Mouse (Mus musculus) mesoderm, embryonic 11.5 days (tissue): ENCODE results near the gene Cox4i2.

Experiments used
- DNase-seq: peaks from one replicate; pipeline ENCODE4 v3.0.0-alpha.2; 2012; ENCODE audit warnings: low read depth, low spot score

Gene Cox4i2

GRCm38 (mm10) chr2:152769677-152770076 is 15.7 kb downstream of the Cox4i2 start:
- no peak for DNase-seq

DNA sequence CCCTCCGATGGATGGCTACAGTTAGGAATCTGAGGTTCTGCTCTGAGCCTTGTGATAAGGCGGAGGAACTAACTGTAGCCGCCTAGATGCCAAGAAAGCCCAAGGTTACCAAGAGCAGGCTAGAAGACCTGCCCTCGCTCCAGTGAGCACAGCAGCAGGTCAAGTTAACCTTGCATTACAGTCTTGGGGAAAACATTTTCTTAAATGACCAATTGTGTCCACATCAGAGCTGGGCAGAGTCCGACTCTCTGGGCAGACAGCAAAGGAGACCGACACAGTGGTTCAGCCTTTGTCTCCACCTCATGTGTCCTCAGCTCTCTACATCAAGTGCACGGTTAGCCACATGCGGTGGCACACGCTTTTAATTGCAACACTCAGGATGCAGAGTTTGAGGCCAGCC is 17.6 kb downstream of the Cox4i2 start:
- DNase-seq = no peak

- no peak for DNase-seq
These were observed 18.3 kb downstream of the Cox4i2 start for GRCm38 (mm10) chr2:152772231-152772630.

- DNase-seq = no peak
These were observed 21.4 kb downstream of the Cox4i2 start for GRCm38 (mm10) chr2:152775357-152775756.

GRCm38 (mm10) chr2:152776019-152776418 is 22.0 kb downstream of the Cox4i2 start:
- DNase-seq = no peak

- no peak for DNase-seq
These were observed 22.5 kb downstream of the Cox4i2 start for GRCm38 (mm10) chr2:152776435-152776834.

DNA sequence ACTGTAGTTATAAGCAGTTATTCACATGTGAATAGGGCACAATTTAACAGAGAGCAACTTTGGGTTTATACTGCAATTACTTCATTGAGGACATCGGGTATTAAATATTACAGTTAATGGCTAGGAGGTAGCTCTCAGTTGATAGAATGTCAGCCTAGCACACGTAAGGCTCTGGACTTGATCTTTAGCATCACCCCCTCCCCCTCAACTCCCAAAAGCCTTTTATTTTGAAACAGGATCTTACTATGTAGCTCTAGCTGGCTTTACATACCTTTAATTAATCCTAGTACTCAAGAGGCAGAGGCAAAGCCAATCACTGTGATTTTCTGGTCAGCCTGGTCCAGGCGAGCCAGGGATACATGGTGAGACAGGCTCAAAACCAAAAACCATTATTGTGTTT is 23.1 kb downstream of the Cox4i2 start:
- DNase-seq = no peak

- DNase-seq = no peak
These were observed 26.5 kb downstream of the Cox4i2 start for GRCm38 (mm10) chr2:152780466-152780865.

- no peak for DNase-seq
These were observed 27.2 kb downstream of the Cox4i2 start for GRCm38 (mm10) chr2:152781031-152781711.

GRCm38 (mm10) chr2:152782656-152783055 is 28.7 kb downstream of the Cox4i2 start:
- DNase-seq = no peak

GRCm38 (mm10) chr2:152783241-152783640 is 29.3 kb downstream of the Cox4i2 start:
- DNase-seq = no peak

DNA sequence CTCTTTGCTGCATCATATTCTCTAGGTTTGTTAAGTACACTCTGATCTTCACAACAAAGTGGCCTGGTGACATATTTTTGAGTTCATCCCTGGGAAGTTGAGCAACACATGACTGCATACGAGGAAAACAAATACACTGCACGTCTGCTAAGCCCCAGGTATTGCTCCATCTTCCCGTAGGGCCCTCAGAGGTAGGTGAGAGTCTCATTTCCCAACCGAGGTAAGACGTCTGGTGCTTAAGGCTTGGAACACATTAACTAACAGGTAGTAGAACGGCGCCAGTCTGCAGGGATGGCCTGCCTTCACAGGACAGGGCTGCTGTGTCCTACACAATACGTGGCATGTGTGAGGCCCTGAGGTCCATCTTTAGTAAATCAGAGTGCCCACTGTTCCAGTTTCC is 30.7 kb downstream of the Cox4i2 start:
- DNase-seq = no peak

DNA sequence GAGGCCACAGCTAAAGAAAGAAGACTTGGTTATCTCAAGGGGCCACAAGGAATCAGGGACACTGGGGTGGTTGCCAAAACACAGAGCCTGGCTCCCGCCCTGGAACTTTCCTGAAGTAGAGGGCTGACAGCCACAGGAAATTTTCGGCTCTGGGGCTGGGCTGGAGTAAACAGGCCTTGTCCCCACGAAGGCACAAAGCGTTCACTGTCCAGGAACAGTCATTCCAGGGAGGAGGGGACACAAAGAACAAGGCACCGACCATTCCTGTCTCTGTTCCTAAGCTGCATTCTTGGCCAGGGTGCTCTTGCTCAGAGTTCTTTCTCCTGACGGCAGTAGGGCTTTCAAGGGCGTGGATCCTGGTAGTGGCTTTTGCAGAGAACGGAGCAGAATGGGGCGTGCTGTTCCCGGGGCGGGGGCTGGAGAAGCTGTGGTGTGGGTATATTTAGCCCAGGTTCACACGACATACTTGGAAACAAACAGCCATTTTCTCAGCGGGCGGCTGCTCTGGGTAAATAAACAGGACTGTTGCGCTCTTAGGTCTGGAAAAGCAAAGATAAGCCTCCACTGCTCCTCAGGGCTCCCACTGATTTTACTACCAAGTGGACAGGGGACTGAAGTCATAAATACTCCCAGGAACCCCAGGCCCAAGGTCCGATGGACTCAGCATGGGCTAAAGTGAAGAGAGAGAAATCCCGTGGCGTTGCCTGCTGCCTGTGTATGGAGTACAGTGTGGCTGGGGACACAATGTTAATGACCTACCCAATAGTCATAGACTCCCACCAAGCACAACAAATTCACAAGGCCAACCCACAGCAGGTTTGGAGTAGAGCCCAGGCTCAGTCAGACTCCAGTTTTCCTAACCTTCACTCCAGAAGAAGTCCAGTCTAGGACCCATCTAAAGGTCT is 31.7 kb downstream of the Cox4i2 start:
- peak; percentile 32 for DNase-seq

DNA sequence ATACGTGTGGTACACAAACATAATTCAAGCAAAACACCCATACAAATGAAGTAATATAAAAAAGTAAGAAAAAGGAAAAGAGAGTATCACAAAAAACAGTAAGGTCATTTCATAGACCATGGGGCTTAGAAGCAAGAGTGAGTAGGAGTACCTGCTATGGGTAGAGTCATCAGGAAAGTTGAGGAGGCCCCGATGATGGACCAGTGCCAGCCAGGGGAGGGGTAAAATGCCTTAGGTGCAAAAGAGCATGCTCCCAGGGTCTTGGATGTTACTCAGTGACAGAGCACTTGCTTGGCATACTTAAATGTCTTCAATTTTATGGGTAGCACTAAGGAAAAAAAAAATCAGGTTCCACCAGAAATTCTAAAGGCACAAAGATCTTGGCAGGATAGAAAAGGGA is 33.2 kb downstream of the Cox4i2 start:
- DNase-seq = no peak

DNA sequence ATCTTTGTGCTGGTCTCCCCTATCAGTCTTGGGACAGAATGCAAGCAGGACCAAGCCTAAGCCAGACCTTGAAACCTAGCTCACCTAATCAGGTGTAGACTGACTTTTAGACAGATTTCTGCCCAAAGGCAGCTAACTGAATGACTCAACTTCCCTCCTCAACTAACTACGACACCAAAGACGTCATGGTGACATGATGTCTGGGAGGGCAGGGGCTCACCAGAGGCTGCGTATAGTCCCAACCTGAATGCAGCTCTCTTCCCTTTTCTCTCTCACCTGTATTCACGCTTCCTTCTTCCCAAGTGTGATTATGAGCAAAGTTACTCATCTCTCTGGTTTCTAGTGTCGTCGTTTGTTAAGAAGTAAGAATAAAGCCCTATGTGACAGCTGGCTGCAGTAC is 33.6 kb downstream of the Cox4i2 start:
- no peak for DNase-seq

DNA sequence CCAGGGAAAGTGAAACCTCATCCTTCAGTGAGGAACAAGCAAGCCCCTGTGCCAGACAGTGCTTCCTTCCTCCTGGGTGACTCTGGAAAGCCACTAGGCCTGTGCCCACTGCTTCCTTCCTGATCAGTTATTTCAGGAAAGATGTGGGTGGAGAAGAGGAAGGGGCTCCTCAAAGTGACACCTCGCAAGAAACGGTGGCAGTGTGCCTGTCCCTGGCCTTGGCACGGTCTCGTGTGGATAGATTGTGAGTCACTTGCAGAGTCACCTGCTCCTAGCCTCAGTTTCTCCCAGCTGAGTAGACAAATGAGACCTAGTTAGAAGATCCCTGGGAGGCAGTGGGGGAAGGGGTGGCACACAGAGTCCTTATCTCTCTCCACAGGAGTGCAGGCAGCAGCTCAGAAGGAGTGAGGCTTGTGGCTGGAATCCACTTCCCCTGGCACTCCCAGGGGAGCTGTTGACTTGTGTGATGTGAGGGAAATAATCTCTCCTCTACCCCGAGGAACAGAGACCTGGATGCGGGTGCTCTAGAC is 35.0 kb downstream of the Cox4i2 start:
- peak; percentile 34 for DNase-seq

- DNase-seq = peak; percentile 39
These were observed 35.6 kb downstream of the Cox4i2 start for GRCm38 (mm10) chr2:152789591-152789999.

GRCm38 (mm10) chr2:152792461-152792860 is 38.5 kb downstream of the Cox4i2 start:
- no peak for DNase-seq

- no peak for DNase-seq
These were observed 39.4 kb downstream of the Cox4i2 start for GRCm38 (mm10) chr2:152793381-152793780.

- DNase-seq = no peak
These were observed 40.4 kb downstream of the Cox4i2 start for GRCm38 (mm10) chr2:152794281-152794827.

DNA sequence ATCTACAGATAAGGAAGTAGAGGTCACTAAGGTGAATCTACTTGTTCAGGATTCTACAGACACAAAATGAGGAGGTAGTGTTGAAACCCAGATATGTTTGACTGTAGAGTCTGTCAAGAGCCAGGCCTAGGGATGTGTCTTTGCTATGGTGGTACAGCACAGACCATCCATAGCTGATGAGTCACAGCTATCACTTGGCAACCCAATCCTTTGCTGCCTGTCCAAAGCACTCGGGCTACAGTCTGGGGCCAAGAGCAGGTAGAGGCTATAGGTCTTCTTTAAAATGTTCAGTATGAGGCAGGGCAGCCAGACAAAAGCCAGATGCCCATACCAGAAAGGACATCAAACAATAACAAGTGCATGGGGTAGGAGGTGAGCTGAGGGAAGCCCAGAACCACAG is 43.6 kb downstream of the Cox4i2 start:
- DNase-seq = no peak
